Mouse (Mus musculus) lung, postnatal 10 days (tissue): ENCODE data around the gene Maats1.

Experiments used
- DNase-seq: peaks from one replicate; pipeline ENCODE4 v3.0.0; 2021

Gene Maats1

DNA sequence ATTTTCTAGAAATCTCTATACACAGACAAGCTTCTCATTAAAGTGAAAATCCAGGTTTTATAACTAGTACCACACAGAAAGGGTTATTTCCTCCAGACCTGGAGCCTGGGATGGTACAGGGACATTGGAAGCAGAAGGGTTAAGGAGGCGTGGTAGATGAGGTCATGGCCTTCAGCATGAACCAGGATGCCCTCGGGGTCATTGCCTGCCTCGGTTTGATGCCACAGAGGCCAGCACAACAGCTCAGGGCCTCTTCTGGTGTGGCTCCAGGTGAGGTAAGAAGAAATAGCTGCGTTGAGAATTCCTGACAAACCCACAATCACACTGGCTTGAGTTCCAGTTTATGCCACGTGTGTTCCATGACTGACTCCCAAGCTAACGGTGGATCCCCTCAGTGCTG, 53.1 kb downstream of the Maats1 start:
- DNase-seq, result no peak

DNA sequence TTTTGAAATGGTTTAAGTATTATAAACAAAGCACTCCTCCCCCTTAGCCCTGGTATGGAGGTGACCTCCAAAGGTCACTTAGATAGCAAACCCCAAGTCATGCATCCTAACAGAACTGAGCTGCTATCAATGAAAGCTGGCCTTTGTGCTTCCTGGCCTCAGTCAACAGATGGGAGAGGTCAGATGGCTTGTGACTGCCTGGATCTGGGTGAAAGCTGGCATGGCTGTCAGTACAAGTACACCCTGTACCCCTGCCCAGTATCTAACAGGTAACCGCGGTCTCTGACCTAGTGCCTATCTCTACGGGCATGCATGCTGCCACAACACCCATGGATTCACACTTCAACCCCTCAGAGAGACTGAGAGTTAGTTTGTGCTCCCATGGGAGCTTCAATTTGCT, 54.2 kb downstream of the Maats1 start:
- no peak for DNase-seq

DNA sequence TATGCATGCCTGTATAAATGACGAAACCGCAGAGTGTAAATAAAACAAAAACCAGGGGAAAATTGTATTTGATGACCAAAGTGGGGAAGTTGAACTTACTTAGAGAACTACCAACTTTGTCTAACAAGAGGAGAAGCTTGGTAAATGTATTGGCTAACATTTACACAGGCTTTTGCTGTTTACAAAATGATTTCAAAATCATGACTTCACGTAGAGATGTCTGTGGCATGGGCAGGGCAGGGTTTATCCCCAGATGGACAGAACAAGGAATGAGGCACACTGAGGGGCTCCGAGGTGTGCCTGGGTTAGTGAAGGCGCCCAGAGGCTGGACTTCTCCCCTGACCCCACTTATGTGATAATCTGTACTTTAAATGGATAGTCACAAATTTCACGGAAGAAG, 54.6 kb downstream of the Maats1 start:
- DNase-seq, result no peak

DNA sequence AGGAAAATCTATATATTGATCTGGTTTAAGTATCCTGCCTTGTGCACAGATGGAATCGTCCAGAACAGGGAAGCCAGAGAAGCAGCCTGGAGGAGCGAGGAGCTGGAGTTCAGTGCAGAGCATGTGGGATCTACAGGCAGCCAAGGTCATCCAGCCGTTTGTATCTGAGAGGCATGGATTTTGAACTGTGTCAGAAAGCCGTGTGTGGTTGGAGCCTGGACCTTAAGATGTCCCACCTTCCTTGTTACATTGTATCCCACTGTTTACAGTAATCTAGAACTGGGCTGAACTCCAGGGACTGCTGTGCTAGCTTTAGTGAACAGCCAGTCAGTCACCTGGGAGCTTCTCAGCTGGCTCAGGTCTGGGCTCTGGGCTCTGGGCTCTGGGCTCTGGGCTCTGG, 55.4 kb downstream of the Maats1 start:
- DNase-seq, result no peak

DNA sequence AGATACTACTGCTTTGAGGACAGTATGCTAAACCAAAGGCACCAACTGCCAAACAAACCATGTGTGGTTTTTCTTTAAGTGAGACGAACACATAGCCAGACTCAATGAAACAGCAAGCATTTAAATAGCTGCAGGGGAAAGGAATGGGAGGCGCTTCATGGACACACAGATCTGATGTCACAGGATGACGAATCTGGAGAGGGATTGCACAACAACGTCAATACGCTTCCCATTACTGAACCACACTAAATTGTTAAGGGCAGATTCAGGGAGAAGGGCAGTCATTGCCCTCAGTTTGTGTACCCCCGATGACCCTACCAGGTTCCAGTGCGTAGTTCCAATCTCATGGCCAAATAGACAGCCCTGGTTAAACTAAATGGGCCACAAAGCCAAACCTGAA, 56.1 kb downstream of the Maats1 start:
- DNase-seq, result no peak

DNA sequence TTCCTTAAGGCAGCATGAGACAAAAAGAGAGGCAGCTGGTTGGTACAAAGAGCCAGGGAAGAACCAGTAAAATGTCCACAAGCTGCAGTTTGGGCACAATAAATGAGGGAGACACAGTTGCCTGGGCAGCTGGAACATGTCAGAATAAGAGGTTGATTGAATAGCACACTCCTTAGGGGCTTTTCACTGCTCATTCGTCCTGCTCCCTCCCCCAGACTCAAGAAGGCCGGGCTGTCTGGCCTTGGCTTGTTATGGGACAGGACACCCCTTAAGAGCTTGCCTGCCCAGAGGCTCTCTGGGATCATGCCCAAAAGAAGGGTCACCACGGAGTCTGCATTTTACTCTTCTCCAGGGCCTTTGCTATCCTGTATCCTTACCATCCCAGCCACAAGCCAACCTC, 58.6 kb downstream of the Maats1 start:
- no peak for DNase-seq

DNA sequence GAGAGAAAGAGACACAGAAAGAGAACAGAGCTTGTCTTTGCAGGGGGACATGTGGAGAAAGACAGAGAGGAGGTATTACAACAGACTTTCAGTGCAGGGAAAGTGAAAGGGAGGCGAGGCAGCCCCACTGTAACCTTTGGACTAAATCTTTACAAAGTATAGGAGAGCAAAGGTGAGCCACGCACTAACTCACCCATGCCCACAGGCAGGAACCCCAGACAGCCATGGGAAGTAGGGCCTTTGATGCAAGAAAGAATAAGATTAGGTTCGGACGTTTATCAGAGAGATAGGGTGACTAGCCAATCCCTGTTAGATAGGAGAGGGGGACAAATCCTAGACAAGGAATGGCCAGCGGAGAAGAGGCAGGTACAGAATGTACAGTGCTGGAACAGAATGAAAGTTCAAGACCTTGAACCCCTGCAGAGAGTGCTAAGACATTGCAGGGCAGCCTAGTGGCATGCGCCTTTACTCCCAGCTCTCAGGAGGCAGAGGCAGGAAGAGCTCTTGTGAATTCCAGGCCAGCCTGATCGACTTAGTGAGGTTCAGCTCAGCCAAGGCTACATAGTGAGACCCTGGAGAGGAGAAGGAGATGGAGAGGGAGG, 59.3 kb downstream of the Maats1 start:
- DNase-seq, result no peak

DNA sequence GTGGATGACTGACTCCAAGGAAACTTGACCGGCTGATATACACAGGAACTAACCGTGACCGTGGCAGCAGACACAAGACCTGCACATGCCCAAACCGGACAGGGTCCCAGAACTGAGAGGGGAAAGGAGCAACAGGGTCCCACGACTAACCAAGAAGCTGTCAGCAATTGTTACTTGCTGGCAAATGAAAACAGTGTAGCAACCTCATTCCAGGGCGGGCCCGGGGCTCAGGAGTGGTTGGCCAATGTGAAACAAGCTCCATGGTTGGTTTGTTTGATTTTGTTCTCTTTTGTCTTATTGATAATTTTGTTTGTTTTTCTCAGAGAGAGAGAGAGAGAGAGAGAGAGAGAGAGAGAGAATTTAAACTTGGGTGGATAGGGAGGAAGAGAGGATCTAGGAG, 61.0 kb downstream of the Maats1 start:
- no peak for DNase-seq

DNA sequence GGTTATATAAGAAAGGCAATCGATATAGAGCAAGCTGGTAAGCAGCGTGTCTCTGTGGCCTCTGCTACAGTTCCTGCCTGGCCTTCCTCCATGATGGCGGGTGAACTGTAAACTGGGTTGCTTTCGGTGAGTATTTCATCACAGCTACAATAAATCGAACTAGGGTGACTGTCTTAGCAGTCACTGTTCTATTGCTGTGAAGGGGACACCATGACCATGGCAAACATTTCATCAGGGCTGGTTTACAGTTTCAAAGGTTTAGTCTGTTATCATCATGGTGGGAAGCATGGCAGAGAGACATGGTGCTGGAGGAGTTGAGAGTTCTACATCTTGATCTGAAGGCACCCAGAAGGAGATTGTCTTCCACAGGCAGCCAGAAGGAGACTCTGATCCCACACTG, 62.1 kb downstream of the Maats1 start:
- DNase-seq, result no peak

DNA sequence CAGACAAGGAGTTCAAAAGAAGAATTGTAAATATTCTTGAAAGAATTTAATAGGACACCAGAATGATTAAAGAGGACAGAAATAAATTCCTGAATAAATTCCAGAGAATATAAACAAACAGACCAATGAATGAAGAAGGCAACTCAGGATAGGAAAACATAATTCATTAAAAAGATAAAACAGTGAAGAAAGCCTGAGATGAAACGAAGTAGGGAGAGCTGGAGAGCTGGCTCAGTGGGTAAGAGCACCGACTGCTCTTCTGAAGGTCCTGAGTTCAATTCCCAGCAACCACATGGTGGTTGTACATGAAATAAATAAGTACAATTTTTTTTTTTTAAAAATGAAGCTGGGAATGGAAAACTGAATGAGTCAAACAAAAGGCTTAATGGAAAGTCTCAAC, 67.2 kb downstream of the Maats1 start:
- no peak for DNase-seq

DNA sequence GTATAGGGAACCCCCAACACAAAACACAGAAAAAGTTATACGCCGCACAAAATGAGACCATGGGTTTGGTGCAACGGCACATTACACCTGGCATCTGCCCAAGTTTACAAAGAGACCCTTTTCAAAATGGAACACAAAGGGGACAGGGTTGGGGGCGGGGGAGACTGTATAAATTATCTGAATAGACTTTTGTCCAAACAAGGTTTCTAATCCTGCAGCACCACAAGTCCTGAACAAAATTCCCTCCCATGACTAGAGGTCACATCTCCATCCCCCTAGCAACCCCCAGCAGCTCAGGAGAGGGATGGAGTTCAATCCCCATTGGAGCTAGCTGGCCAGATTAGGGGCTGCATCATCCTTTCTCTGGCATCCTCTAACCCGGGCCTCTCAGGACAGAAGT, 69.5 kb downstream of the Maats1 start:
- no peak for DNase-seq

DNA sequence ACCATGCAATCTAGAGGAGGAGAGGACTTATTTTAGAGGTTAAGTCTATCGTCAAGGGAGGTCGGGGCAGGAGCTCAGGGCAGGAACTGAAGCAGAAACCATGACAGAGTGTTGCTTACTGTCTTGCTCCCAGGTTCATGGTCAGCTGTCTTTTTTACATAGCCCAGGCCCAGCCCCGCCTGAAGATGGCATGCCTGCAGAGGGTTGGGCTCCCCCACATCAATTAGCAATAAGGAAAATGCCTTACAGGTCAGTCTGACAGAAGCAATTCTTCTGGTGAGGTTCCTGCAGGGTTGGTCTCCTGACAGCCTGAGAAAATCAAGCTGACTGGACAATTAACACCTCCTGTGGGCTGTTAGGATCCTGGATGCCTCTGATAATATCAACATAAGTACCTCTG, 70.3 kb downstream of the Maats1 start:
- DNase-seq, result no peak

DNA sequence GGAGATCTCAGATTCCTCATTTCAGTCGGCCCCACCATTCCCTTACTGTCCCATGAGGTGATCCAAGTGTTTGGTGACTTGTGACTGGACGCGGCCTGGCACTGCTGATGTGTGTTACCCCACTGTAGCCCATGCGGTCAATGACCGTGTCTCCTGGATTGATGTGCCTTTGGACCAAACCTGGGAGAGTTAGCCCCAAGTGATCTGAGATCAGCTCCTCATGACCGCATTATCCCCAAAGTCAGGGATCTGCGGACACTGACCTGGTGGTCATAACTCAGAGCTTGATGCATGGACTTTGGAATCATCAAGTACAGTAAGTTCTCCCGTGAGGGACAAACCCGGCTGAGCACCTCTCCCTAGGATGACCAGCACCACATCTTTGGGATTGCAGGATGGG, 86.0 kb downstream of the Maats1 start:
- DNase-seq, result no peak

DNA sequence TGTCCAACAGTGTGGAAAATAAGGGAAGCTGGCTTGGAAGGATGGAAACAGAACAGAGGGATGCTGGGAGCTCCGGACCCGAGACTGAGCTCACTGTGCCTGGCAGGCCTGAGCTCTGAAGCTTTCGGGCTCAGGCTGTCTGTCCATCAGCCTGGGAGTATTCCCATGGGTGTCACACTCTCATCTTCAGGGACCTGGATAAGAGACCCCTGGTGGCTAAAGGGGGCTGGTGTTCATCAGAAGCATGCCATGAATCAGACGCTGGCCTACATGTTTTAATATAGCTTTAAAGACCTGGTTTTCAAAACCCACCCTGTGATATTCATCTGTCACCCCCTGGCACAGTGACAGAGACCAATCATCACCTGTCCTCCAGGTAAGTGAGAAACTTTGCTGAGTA, 86.8 kb downstream of the Maats1 start:
- DNase-seq, result peak; percentile 16

DNA sequence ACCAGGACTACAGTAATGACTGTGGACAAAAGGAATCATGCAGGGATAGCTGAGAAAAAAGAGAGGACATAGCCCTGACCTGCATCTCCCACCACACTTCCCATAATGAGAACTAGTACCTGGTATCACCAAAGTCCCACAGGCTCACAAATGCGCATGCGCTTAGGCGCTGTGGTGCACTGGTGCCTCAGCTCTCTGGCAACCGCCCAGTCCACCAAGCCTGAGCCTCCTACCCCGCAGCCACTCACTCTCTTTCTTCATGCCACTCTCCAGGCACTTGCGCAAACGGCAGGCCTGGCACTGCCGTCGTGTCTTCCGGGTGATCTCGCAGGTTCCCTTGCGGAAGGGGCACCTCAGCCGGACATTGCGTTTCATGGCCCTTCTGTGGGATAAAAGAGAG, 87.9 kb downstream of the Maats1 start:
- peak; percentile 28 for DNase-seq

DNA sequence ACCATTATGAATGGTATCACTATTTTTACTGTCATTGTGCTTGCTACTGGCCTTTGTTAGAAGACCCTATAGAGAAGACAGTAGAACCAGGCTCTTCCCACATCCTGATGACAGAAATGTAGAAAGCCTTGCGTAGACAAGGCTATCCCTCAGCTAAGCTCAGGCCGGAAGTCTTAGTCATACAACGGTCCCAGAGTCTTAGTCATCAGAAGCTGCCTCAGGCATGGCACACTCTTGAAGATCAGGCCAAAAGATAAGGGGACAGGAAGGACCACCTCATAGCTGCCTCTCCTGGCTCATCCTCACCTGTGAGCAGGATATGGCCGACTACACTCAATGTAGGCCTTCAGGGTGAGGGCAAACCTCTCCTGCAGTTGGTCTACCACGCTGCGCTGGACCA, 91.5 kb downstream of the Maats1 start:
- no peak for DNase-seq

DNA sequence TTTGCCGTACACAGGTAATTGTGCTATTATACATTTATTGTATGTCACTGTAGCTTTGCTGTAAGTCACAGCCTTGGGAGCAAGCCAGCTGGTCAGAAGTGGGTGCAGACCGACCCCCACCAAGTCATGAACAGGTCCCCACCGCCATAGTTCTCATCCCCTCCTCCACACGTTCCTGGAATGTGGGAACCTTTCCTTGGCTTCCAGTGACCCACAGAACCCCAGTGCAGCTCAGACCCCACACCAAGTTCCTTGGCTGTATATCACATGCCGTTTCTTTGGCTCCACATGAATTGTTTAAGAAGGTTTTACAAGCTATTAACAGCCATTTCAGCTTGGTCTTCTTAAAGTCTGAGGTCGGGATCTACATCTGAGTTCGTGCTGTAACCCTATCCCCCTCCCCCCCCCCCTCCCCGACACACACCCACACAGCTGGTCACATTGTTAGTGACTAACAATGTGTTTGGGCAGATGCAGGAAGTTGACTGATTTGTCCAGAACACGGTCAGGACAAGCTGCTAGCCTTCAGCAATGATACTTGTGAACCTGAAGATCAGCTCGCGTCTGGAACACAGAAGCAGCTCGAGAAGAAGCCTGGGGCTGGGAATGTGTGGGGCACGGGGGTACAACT, 93.5 kb downstream of the Maats1 start:
- DNase-seq, result no peak
